In the genomic region with DNA sequence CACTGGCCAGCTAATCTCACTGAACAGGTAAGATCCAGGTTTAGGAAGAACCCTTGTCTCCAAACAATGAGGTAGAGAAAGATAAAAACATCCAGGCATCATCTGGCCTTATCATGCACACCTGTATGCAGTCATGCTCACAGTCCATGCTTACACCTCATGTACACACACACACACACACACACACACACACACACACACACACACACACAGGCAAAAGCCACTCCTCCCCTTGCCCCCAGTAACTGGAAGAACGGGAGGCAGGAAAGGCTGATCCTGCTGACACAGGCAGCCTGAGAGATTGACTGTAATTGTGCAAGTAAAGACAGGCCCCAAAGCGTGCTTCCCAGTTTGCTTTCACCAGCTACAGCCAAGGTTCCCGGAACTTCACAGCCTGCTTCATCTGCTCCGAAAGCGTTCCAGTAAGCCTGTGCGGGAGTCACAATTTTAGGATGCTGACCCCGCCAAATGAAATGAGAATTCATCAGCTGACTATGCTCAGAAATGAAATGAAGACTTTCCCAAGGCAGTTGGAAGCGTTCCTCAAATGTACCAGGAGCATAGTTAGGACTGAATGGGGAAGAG, we compare ENCODE assay signal across 12 mouse cellular contexts. TPM values are rescaled to one million over a fixed set of nuclear protein-coding genes. Genes with fewer than 3 reads are reported as not detected.
DNase-seq lines count a peak whose midpoint lies in the region; ATAC-seq and TF ChIP-seq lines count a peak whose summit lies in the region.
"Had no signal": no experiment of that assay in that cellular context is flagged by ENCODE, and none has a peak within 500 bp of the region (broad histone marks: within the 10 kb centered on the region; RNA-seq: fewer than 3 reads in every experiment).

No protein-coding gene starts in this region.

- no peaks in the 10 kb centered on the region for H3K36me3 ChIP-seq in forebrain, postnatal 0 days (ENCODE audit: insufficient read depth)
- H3K36me3 ChIP-seq in forebrain, embryonic 11.5 days (ENCODE audit: control insufficient read depth, insufficient read depth, low read length) = no peaks in the 10 kb centered on the region
- H3K36me3 ChIP-seq in liver, embryonic 11.5 days (ENCODE audit: control insufficient read depth, insufficient read depth, low read length) = no peaks in the 10 kb centered on the region
- no peaks in the 10 kb centered on the region for H3K36me3 ChIP-seq in liver, embryonic 12.5 days
- H3K36me3 ChIP-seq in limb, embryonic 15.5 days = no peaks in the 10 kb centered on the region

- no peak overlapping the region for H3K4me2 ChIP-seq in forebrain, postnatal 0 days (ENCODE audit: low read depth)
- H3K4me2 ChIP-seq in forebrain, embryonic 11.5 days (ENCODE audit: low read depth, low read length, severe bottlenecking) = no peak overlapping the region
- no peak overlapping the region for H3K4me2 ChIP-seq in liver, embryonic 11.5 days
- no peak overlapping the region for H3K4me2 ChIP-seq in liver, embryonic 12.5 days
- no peak overlapping the region for H3K4me2 ChIP-seq in limb, embryonic 15.5 days

- H3K9me3 ChIP-seq in forebrain, postnatal 0 days (ENCODE audit: low read length) = no peaks in the 10 kb centered on the region
- H3K9me3 ChIP-seq in forebrain, embryonic 11.5 days (ENCODE audit: control insufficient read depth, low read length) = no peaks in the 10 kb centered on the region
- no peaks in the 10 kb centered on the region for H3K9me3 ChIP-seq in liver, embryonic 11.5 days (ENCODE audit: control insufficient read depth, low read length)
- H3K9me3 ChIP-seq in liver, embryonic 12.5 days (replicated peaks) = no peaks in the 10 kb centered on the region
- no peaks in the 10 kb centered on the region for H3K9me3 ChIP-seq in limb, embryonic 15.5 days

- H3K27me3 ChIP-seq in forebrain, postnatal 0 days (ENCODE audit: insufficient read depth, low read length) = no peaks in the 10 kb centered on the region
- no peaks in the 10 kb centered on the region for H3K27me3 ChIP-seq in forebrain, embryonic 11.5 days (ENCODE audit: control insufficient read depth, insufficient read depth, low read length)
- H3K27me3 ChIP-seq in liver, embryonic 11.5 days (replicated peaks; ENCODE audit: control insufficient read depth, insufficient read depth, low read length) = no peaks in the 10 kb centered on the region
- no peaks in the 10 kb centered on the region for H3K27me3 ChIP-seq in liver, embryonic 12.5 days (replicated peaks)
- no peaks in the 10 kb centered on the region for H3K27me3 ChIP-seq in limb, embryonic 15.5 days

- H3K4me1 ChIP-seq in forebrain, postnatal 0 days (ENCODE audit: insufficient read depth) = 0 out of 2 replicates have a peak, but pooled peaks cover 8% of the 10 kb centered on the region
- no peaks in the 10 kb centered on the region for H3K4me1 ChIP-seq in forebrain, embryonic 11.5 days (replicated peaks; ENCODE audit: control insufficient read depth, insufficient read depth, low read length)
- peaks cover 7% of the 10 kb centered on the region; the same call in 1 of the 2 replicates for H3K4me1 ChIP-seq in liver, embryonic 11.5 days (replicated peaks; ENCODE audit: control insufficient read depth, insufficient read depth, low read length)
- H3K4me1 ChIP-seq in liver, embryonic 12.5 days = peaks cover 54% of the 10 kb centered on the region
- H3K4me1 ChIP-seq in limb, embryonic 15.5 days = peaks cover 22% of the 10 kb centered on the region

- no peak overlapping the region for H3K27ac ChIP-seq in forebrain, postnatal 0 days (ENCODE audit: low read depth, low read length)
- no peak overlapping the region for H3K27ac ChIP-seq in forebrain, embryonic 11.5 days (ENCODE audit: low read depth, low read length)
- H3K27ac ChIP-seq in liver, embryonic 11.5 days (ENCODE audit: low read depth, low read length) = peak overlapping the region; percentile 21; the same call in 1 of the 2 replicates
- H3K27ac ChIP-seq in liver, embryonic 12.5 days = no peak overlapping the region
- peak overlapping the region; percentile 62 for H3K27ac ChIP-seq in limb, embryonic 15.5 days

- peak; percentile 62 for DNase-seq in forebrain, postnatal 0 days
- no peak for DNase-seq in forebrain, embryonic 11.5 days (ENCODE audit: low spot score)
- DNase-seq in liver, embryonic 11.5 days (ENCODE audit: low spot score) = no peak
- DNase-seq in heart, adult 9 months (ENCODE audit: low spot score in 2 of 2) = peak; percentile 10 to 25
- no peak for DNase-seq in left cerebral cortex, adult 11 months (ENCODE audit: low spot score)
- DNase-seq: B cell, adult 2 months; cerebellum, adult 11-12 months; retina, postnatal 1 day had no signal

- no peak overlapping the region for H3K4me3 ChIP-seq in forebrain, postnatal 0 days (ENCODE audit: low read depth, low read length)
- H3K4me3 ChIP-seq in forebrain, embryonic 11.5 days (ENCODE audit: low read depth, low read length) = no peak overlapping the region
- no peak overlapping the region for H3K4me3 ChIP-seq in liver, embryonic 11.5 days (ENCODE audit: low read depth, low read length)
- no peak overlapping the region for H3K4me3 ChIP-seq in liver, embryonic 12.5 days
- H3K4me3 ChIP-seq in limb, embryonic 15.5 days = no peak overlapping the region

- peak; percentile 83 for ATAC-seq in forebrain, postnatal 0 days
- ATAC-seq in forebrain, embryonic 11.5 days (replicated peaks; ENCODE audit: low FRiP score) = no peak
- ATAC-seq in liver, embryonic 11.5 days (replicated peaks; ENCODE audit: low FRiP score) = no peak
- no peak for ATAC-seq in liver, embryonic 12.5 days
- ATAC-seq in limb, embryonic 15.5 days (ENCODE audit: insufficient number of reproducible peaks, low FRiP score, low TSS enrichment, low read depth) = 0 out of 2 replicates have a peak, but pooled peaks have one; percentile 52
- no peak for ATAC-seq in megakaryocyte progenitor cell, adult 5-6 weeks (replicated peaks; ENCODE audit: poor library complexity)
- ATAC-seq: midbrain, embryonic 16.5 days had no signal

- no peak for TF ChIP-seq CTCF in forebrain, postnatal 0 days (IDR thresholded peaks at IDR 0.05; ENCODE audit: low read depth)

- no peak overlapping the region for H3K9ac ChIP-seq in forebrain, postnatal 0 days
- no peak overlapping the region for H3K9ac ChIP-seq in forebrain, embryonic 11.5 days (ENCODE audit: low read length)
- H3K9ac ChIP-seq in liver, embryonic 11.5 days (ENCODE audit: low read depth, low read length) = no peak overlapping the region
- no peak overlapping the region for H3K9ac ChIP-seq in liver, embryonic 12.5 days
- no peak overlapping the region for H3K9ac ChIP-seq in limb, embryonic 15.5 days

- 37% methylated on average over 8 of the region's 8 CpGs for WGBS in forebrain, postnatal 0 days
- WGBS in forebrain, embryonic 11.5 days = 73% methylated on average over 8 of the region's 8 CpGs
- WGBS in liver, embryonic 11.5 days = 82% methylated on average over 8 of the region's 8 CpGs
- WGBS in liver, embryonic 12.5 days (ENCODE audit: insufficient replicate concordance) = 83% methylated on average over 8 of the region's 8 CpGs
- WGBS in limb, embryonic 15.5 days = 46% methylated on average over 8 of the region's 8 CpGs

RNA-seq across cellular contexts. Expression of a gene that starts 19.4 kb away (rescaled TPM):
- total RNA-seq in forebrain, postnatal 0 days (2014; rRNA removed) = 4.5 and 7.8 TPM in 2 replicates
- polyA plus RNA-seq in forebrain, postnatal 0 days (2015; fragmentation: Nextera tagmentation; extraction: Ambion mirVana) = 3.0 and 3.6 TPM in 2 replicates
- polyA plus RNA-seq in forebrain, embryonic 11.5 days (2014; fragmentation: Nextera tagmentation; extraction: Ambion mirVana) = 2.0 and 2.4 TPM in 2 replicates
- polyA plus RNA-seq in liver, embryonic 11.5 days (2014; fragmentation: Nextera tagmentation; extraction: Ambion mirVana) = 25.9 and 28.1 TPM in 2 replicates
- 17.8 and 18.6 TPM in 2 replicates for polyA plus RNA-seq in liver, embryonic 12.5 days (2016; fragmentation: Nextera tagmentation; extraction: Ambion mirVana)
- polyA plus RNA-seq in limb, embryonic 15.5 days (2015; fragmentation: Nextera tagmentation; extraction: Ambion mirVana) = 50.2 and 63.0 TPM in 2 replicates
- total RNA-seq in megakaryocyte progenitor cell, adult 5-6 weeks (2015) = 182 and 183 TPM in 2 replicates
- total RNA-seq in megakaryocyte progenitor cell, adult 5-6 weeks (2017) = 128 and 134 TPM in 2 replicates

Comparison
In these comparisons a context has a peak if more than half of its experiments do, and no peak if none do; other contexts are left out.
1. ATAC-seq: peak in forebrain, postnatal 0 days (single experiment) and limb, embryonic 15.5 days (single experiment); none in forebrain, embryonic 11.5 days (single experiment), liver, embryonic 11.5 days (single experiment), liver, embryonic 12.5 days (single experiment) and megakaryocyte progenitor cell, adult 5-6 weeks (single experiment).
2. DNase-seq: peak in forebrain, postnatal 0 days (single experiment) and heart, adult 9 months (2 of 2); none in forebrain, embryonic 11.5 days (single experiment), liver, embryonic 11.5 days (single experiment) and left cerebral cortex, adult 11 months (single experiment).
3. H3K27ac ChIP-seq: peak in liver, embryonic 11.5 days (single experiment) and limb, embryonic 15.5 days (single experiment); none in forebrain, postnatal 0 days (single experiment), forebrain, embryonic 11.5 days (single experiment) and liver, embryonic 12.5 days (single experiment).